Mouse (Mus musculus) thymus, adult 2 months (tissue): Measurements from ENCODE around the gene Odam.

Experiments
- CTCF ChIP-seq: fragments of 200-500 bp; IDR thresholded peaks from 2 replicates; pipeline ENCODE4 v1.5.1; 2012; ENCODE audit warnings: mild to moderate bottlenecking, control low read depth, low read length, moderate library complexity, borderline replicate concordance; ENCODE audit not compliant: control insufficient read depth, poor library complexity, insufficient read depth; ENCODE audit errors: extremely low read depth
- POLR2A ChIP-seq: fragments of 200-500 bp; IDR thresholded peaks from 2 replicates; pipeline ENCODE4 v1.6.1; 2012; ENCODE audit warnings: mild to moderate bottlenecking, low read length, control low read depth, moderate library complexity; ENCODE audit not compliant: control insufficient read depth, poor library complexity, insufficient read depth; ENCODE audit errors: extremely low read depth

GRCm38 (mm10) chr5:87931603-87932002 is 46.8 kb downstream of the Odam start:
- TF ChIP-seq CTCF (no peak), POLR2A (no peak)
